Mouse (Mus musculus) adrenal gland, postnatal 14 days (tissue): ENCODE measurements around the gene Enkur. TPM values are rescaled to one million over a fixed set of nuclear protein-coding genes. Genes with fewer than 3 reads are reported as not detected.
A peak's percentile ranks its signal among the peaks of the same experiment; 100 is the strongest.

Experiments
- DNase-seq: peaks from one replicate; pipeline ENCODE4 v3.0.0; 2021; ENCODE audit warnings: mixed read lengths
- total RNA-seq: library from RNA; stranded (reverse); gene quantifications from 2 replicates; pipeline ENCODE4 v1.2.3, GENCODE M21; 2021

The Enkur gene
- total RNA-seq, 1 experiment from 2014 or later: 1.7 TPM

DNA sequence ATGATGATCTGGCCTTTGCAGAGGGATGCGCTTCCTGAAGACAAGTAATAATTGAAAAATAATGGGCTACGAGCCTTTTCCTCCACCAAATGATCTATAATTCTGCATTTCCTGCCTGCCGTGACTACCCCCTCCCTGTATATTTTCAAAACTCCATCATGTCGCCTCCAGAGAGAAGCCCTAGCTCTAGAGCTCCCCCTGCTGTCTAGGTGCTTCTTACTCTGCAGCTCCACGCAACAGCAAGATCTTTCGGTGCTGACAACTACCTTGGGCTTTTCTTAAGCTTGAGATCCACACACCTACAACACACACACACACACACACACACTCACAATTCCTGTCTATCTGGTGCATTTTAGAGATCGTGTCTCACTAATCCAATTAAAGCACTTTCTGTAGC, 17.6 kb downstream of the Enkur start:
- peak; percentile 77 for DNase-seq

DNA sequence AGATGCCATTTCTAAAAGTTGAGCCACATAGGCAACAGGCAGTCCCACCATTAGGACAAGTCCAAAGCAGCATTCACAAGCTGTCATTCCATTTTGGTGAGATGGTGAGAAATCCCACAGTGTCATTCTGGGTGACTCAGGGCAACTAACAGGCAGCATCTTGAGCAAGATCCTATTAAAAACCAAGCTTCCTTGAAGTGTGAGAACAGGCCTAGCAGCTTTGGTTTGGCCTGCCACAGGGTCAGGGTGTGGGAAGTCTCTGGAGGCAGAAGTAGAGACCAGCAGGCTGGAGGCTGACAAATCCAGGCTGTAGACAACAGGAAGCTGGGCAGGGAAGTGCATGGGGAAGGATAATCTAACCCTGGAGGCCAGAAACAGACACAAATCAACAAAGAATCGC, 22.4 kb downstream of the Enkur start:
- DNase-seq: no peak

DNA sequence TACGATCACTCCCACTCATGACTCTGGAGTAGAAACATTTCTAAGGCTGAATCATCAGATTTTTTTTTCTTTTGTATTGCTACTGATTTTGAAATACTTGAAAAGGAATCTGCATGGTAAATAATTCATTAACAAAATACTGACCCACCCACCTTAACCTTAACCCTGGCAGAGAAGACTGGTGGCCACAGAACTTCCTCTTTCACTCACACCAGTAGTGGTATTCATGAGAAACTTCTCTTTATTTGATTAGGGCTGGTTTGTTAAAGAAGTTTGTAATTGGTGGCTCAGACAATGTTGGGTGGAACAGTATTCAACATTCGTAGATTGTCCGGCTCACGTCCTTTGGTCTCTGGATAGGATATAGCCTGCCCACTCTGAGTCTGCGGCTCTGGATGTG, 26.0 kb downstream of the Enkur start:
- no peak for DNase-seq

DNA sequence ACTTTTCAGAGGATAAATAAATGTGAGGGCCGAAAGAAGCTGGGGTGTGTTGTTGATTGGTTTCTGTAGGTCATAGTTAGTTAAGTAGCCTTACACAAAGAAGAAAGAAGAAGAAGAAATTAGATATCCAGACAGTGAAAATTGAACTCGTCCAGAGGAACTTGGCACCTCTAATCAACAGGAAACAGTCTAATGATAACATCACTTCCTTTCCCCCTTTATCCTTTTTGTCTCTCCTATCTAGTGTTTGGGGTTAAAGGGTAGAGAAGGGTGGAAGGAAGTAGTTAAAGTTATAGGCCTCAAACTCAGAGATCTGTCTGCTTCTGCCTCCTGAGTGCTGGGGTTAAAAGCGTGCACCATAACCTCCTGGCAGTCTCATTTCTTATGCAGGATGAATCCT, 32.4 kb downstream of the Enkur start:
- DNase-seq: no peak

DNA sequence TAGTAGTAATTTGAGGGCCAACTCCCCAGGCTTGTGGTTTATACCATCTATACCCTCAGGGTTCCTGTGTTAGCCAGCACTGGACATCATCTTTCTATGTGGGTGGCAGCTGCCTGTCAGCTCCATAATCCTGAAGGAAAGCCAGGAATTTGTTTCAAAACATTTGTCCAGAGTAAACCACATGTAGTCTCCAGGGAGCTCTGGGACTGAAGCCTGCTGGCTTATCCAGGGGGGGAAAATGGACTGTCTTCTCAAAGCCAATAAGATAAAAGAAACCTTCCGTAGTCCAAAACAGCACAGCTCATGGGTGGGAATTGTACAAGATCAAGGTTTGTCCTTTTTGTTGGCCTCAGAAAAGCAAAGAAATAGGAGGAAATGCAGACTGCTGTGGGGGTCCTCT, 37.2 kb downstream of the Enkur start:
- DNase-seq: no peak

DNA sequence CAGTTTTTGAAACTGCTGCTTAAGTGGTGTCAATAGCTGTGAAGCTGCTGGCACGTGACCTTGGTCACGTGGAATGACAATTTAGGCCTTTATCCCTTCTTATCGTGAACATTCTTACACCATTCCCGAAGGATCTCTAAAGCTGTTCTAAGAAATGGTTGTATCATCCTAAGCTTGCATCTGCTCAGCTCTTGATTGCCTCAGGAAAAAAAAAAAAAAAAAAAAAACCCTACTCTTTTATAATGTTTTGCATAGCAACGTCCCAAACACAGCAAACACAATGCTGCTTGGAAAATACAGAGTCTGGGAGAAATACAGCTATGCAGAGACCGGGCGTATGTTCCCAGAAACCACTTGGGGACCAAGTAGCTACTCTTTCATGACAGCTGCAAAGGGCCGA, 40.9 kb downstream of the Enkur start:
- no peak for DNase-seq

DNA sequence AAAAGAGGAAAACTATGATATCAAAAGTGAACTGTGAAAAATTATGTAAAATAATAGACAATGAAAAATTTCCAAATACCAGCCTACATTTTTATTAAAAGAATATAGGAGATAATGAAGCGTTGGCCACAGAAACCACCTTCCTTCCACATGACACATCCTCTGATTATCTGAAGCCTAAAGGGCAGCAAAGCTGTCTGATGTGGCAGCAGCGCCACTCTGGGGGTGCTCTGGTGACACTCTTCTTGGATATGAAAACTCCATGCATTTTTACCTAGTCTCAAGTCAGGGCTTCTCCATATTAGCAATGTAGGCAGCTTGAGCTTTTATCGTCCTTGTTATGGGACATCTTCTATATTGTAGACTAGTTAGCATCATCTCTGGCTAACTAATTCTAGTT, 51.7 kb downstream of the Enkur start:
- no peak for DNase-seq

DNA sequence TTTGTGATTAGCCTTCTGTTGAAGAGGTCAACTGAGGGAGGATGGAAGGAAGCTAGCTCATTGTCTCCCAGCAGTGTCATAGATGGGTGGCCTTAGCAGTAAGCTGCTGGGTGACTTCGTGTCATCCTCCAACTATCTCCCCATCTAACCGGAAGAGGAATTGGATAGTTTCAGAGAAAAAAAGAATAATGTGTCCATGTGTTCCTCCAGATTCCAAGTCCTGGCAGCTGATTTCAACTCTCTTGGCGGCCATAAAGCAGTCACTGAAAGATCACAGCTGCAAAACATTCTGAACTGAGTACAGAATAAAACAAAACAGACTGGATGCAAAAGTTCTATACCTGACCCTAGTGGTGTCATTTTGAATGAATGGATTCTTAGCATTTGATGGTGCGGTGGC, 58.0 kb downstream of the Enkur start:
- DNase-seq: no peak

DNA sequence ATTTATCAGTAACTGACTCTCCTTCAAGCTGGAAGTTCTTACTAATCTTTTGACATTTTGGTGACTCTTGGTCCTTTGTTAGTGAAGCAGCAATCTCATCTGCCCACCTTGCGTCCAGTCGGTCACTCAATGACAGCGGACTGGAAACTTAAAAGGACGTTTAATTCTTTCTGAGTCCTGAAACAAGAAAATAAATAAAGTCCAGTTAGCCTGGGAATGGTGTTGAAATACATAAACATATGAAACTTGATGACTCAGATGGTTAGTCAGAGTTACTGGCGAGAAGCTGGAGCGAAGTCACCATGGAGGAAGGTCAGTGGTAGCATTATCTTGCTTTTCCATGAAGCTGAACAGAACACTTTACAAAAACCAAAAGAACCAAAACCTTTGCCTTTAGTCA, 58.7 kb downstream of the Enkur start:
- DNase-seq: peak; percentile 14

DNA sequence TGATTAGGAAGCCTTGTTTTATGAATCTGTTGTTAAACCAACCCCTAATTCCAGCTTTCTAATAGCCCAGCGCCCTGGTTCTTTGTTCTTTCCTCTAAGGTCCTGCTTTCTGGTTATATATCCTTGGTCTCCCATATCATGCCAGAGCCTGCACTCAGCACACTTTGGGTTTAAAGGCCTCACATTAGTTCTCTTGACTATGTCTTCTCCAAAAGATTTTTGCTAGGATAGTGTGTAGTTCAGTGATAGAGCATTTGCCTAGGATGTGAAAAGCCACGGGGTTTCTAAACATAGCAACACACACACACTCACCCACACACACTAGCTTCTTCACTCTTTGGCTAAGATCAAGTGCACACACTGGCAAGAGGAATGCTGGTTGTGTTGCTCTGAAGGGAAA, 62.5 kb downstream of the Enkur start:
- DNase-seq: no peak

DNA sequence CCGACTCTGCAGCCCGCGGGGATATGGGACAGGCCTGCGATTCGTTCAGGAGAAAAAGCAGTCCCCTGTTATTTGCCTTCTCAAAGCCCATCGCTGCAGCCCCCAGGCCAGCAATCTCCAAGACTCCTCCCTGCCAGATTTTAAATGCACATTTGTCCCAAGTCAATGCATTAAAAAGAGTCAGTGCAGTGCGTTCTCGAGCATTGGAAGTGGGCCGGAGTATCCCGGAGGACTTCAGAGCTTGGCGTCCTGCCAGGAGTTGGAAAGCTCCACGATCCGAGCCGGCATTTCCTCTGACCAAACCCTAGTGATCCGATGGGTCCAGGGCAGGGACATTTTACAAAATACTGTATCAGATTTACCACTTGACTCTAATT, 63.0 kb downstream of the Enkur start:
- DNase-seq: peak; percentile 79

DNA sequence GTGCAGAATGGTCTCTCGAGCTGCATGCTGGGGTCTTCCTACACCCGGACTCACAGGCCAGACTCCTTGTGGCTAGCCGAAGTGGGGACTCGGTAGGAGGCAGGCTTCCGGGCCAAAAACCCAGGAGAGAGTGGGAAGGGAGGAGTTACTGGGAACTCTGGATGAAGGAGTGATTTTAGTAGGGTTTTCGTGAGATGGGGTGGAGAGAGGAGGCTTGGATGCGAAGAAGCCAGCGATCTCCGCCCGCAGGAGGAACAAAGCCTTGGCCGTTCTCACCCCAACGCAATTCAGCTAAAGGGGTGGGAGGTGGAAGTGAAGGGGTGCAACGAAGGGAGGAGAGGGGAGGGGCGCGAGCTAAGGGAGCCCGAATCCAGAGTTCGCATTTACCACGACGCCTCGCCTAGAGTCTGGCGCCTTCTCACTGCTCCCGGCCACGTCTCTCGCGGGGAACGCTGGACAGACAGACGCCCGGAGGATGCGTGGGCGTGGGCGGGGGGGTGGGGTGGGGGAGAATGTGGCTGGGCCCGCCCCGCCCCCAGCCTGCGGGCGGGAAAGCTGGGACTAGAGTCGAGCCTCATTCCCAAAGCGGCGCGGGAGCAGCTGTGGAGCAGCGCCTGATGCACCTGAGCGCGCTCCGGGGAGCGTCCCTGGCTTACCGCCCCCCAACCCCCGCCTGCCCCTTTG, 63.5 kb downstream of the Enkur start:
- DNase-seq: peak; percentile 68

DNA sequence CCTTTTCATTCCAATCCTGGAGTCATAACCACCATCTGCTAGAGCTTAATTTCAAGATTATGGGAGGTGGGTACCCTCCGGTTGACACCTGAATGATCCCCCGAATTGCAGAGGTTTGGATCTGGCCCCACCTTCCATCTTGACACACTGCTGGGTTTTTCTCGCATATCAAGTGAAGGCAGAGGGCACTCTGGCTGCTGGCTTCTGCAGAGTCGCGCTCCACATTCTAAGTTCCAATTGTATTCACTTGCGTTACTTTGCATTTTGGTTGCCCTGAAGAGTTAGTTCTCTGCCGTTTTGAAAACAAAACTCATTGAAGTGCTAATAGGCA, 64.0 kb downstream of the Enkur start:
- no peak for DNase-seq

Other genes starting within 250 kb of the Enkur start
- 59.0 and 62.5 TPM in 2 replicates for gene Arhgap21, start 236.5 kb downstream of the Enkur start, total RNA-seq
- gene Thnsl1, start 359 bp upstream of the Enkur start, total RNA-seq: 6.9 and 8.3 TPM in 2 replicates
- 0.67 and 1.1 TPM in 2 replicates for gene Gpr158, start 162.2 kb upstream of the Enkur start, total RNA-seq